Mouse (Mus musculus) heart, postnatal 0 days (tissue): ENCODE results near the gene Cntnap5c.

Source experiments
- CTCF ChIP-seq: IDR thresholded peaks from 2 replicates; pipeline ENCODE4 v1.5.1; 2016; ENCODE audit warnings: antibody characterized with exemption, control low read depth, low read depth
- EP300 ChIP-seq: IDR thresholded peaks from 2 replicates; pipeline ENCODE4 v1.6.1; 2016; ENCODE audit warnings: antibody characterized with exemption, low read depth

- no peak for TF ChIP-seq CTCF
- no peak for TF ChIP-seq EP300
Measured at GRCm38 (mm10) chr17:57911770-57912293, 142.5 kb downstream of the Cntnap5c start.
